Mouse (Mus musculus): ENCODE measurements around the gene Prkn.

The Prkn gene

GRCm38 (mm10) chr17:11565681-11566080 lies 725.5 kb downstream of the Prkn start:
- no peak for DNase-seq

- no peak for DNase-seq
Measured at GRCm38 (mm10) chr17:11570392-11570791, 730.2 kb downstream of the Prkn start.

GRCm38 (mm10) chr17:11573666-11574065 lies 733.5 kb downstream of the Prkn start:
- DNase-seq = no peak

GRCm38 (mm10) chr17:11585491-11585890 lies 745.3 kb downstream of the Prkn start:
- no peak for DNase-seq

- no peak for DNase-seq
Measured at GRCm38 (mm10) chr17:11607931-11608330, 767.7 kb downstream of the Prkn start.

- DNase-seq = peak; percentile 74
Measured at GRCm38 (mm10) chr17:11611459-11611858, 771.3 kb downstream of the Prkn start.

- DNase-seq = no peak
Measured at GRCm38 (mm10) chr17:11612801-11613531, 772.8 kb downstream of the Prkn start.

- no peak for DNase-seq
Measured at GRCm38 (mm10) chr17:11617552-11617951, 777.4 kb downstream of the Prkn start.

- peak; percentile 32 for DNase-seq
Measured at GRCm38 (mm10) chr17:11618886-11619590, 778.9 kb downstream of the Prkn start.

GRCm38 (mm10) chr17:11620770-11621169 lies 780.6 kb downstream of the Prkn start:
- no peak for DNase-seq

GRCm38 (mm10) chr17:11621492-11621891 lies 781.3 kb downstream of the Prkn start:
- DNase-seq = peak; percentile 33

- no peak for DNase-seq
Measured at GRCm38 (mm10) chr17:11626306-11626705, 786.1 kb downstream of the Prkn start.

GRCm38 (mm10) chr17:11635121-11635520 lies 794.9 kb downstream of the Prkn start:
- no peak for DNase-seq

GRCm38 (mm10) chr17:11637642-11638041 lies 797.5 kb downstream of the Prkn start:
- DNase-seq = no peak

GRCm38 (mm10) chr17:11638451-11638850 lies 798.3 kb downstream of the Prkn start:
- no peak for DNase-seq

GRCm38 (mm10) chr17:11639786-11640185 lies 799.6 kb downstream of the Prkn start:
- no peak for DNase-seq

- no peak for DNase-seq
Measured at GRCm38 (mm10) chr17:11642328-11642727, 802.1 kb downstream of the Prkn start.

GRCm38 (mm10) chr17:11644016-11644415 lies 803.8 kb downstream of the Prkn start:
- DNase-seq = no peak

- no peak for DNase-seq
Measured at GRCm38 (mm10) chr17:11644873-11645464, 804.8 kb downstream of the Prkn start.

GRCm38 (mm10) chr17:11656397-11656796 lies 816.2 kb downstream of the Prkn start:
- no peak for DNase-seq

GRCm38 (mm10) chr17:11656878-11657277 lies 816.7 kb downstream of the Prkn start:
- DNase-seq = no peak

- DNase-seq = no peak
Measured at GRCm38 (mm10) chr17:11661898-11662297, 821.7 kb downstream of the Prkn start.

- no peak for DNase-seq
Measured at GRCm38 (mm10) chr17:11663437-11663836, 823.3 kb downstream of the Prkn start.
